Mouse (Mus musculus): ENCODE data around the gene Syvn1. TPM values are rescaled to one million over a fixed set of nuclear protein-coding genes. Genes with fewer than 3 reads are reported as not detected.
A peak's percentile ranks its signal among the peaks of the same experiment; 100 is the strongest.

The Syvn1 gene
- polyA plus RNA-seq, 1 experiment from 2014 or later, result 25.0 TPM

DNA sequence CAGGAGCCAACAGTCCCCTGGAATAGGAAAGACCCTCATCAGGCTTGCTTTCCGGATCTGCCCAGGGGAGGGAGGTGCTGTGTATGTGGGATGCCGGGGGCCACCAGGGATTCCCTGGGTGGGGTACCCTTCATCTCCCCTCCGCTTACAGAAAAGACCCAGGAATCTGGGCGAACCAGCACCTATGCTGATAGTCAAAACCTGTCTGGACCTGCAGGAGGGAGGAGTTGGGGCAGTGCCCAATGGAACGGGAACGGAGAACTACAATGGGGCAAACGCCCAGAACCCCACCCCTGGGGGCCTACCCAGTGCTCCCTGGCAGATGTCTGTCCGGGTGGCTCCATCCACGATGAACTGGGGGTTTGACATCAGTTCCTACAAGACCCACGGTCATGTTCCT, 32.7 kb upstream of the Syvn1 start:
- H3K27ac ChIP-seq, result no peak overlapping the region; the same call in 1 of the 2 replicates
- H3K4me1 ChIP-seq (replicated peaks; ENCODE audit: insufficient read depth, low read length), result peaks cover 14% of the 10 kb centered on the region; the same call in 1 of the 2 replicates
- no peaks in the 10 kb centered on the region for H3K27me3 ChIP-seq (ENCODE audit: insufficient read depth, low read length)
- DNase-seq (ENCODE audit: low spot score) (no peak), ATAC-seq (replicated peaks; ENCODE audit: low FRiP score, low read depth) (no peak)
- 88% methylated on average over 10 of the region's 10 CpGs for WGBS
- H3K36me3 ChIP-seq (ENCODE audit: insufficient read depth, low read length), result no peaks in the 10 kb centered on the region
- no peak overlapping the region for H3K9ac ChIP-seq (ENCODE audit: low read depth, low read length)
- H3K4me3 ChIP-seq (replicated peaks; ENCODE audit: low read depth, low read length), result no peak overlapping the region
- H3K9me3 ChIP-seq (replicated peaks; ENCODE audit: low read length), result no peaks in the 10 kb centered on the region
- peak overlapping the region; percentile 80; the same call in 1 of the 2 replicates for H3K4me2 ChIP-seq (ENCODE audit: low read length)
- TF ChIP-seq CTCF (IDR thresholded peaks at IDR 0.05; ENCODE audit: low read depth), result no peak

GRCm38 (mm10) chr19:6014991-6015510, 31.3 kb upstream of the Syvn1 start:
- no peak for TF ChIP-seq CTCF (IDR thresholded peaks at IDR 0.05; ENCODE audit: low read depth)

GRCm38 (mm10) chr19:6015511-6016315, 30.7 kb upstream of the Syvn1 start, which contains the start of gene Capn1:
Capn1 (minus strand) TSS chr19:6015897.
- no peaks in the 10 kb centered on the region for H3K9me3 ChIP-seq (replicated peaks; ENCODE audit: low read length)
- ATAC-seq (replicated peaks; ENCODE audit: low FRiP score, low read depth), result peak; percentile 73
- 4% methylated on average over 40 of the region's 40 CpGs for WGBS

More at GRCm38 (mm10) chr19:6014991-6015510, 31.3 kb upstream of the Syvn1 start:
- Histone ChIP-seq H3K36me3 (ENCODE audit: insufficient read depth, low read length) (no peaks in the 10 kb centered on the region), H3K27ac (peak overlapping the region; percentile 72), H3K9me3 (replicated peaks; ENCODE audit: low read length) (no peaks in the 10 kb centered on the region), H3K27me3 (ENCODE audit: insufficient read depth, low read length) (no peaks in the 10 kb centered on the region), H3K4me1 (replicated peaks; ENCODE audit: insufficient read depth, low read length) (peaks cover 14% of the 10 kb centered on the region; the same call in 1 of the 2 replicates), H3K9ac (ENCODE audit: low read depth, low read length) (peak overlapping the region; percentile 67), H3K4me3 (replicated peaks; ENCODE audit: low read depth, low read length) (peak overlapping the region; percentile 39), H3K4me2 (ENCODE audit: low read length) (peak overlapping the region; percentile 80)
- peak; percentile 58 for DNase-seq (ENCODE audit: low spot score)
- peak; percentile 73 for ATAC-seq (replicated peaks; ENCODE audit: low FRiP score, low read depth)
- 1% methylated on average over 15 of the region's 18 CpGs for WGBS

DNA sequence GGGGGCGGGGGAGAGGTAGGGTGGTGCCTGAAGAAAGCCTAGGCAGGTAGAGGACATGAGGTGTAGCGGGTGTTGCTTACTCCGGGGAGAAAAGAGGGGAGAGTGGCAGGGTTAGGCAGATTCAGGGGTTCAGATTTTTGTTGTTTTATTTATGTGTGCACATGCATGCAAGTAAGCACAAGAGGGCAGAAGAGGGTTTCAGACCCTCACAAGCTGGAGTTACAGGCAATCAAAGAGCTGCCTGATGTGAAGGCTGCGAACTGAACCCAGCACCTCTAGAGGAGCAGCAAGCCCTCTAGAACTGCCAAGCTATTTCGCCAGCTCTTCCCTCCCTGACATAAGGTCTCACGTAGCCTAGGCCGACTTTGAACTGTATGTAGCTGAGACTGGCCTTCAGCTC, 29.8 kb upstream of the Syvn1 start:
- TF ChIP-seq CTCF (IDR thresholded peaks at IDR 0.05; ENCODE audit: low read depth), result peak; percentile 52
- no peak overlapping the region for H3K27ac ChIP-seq
- H3K27me3 ChIP-seq (ENCODE audit: insufficient read depth, low read length), result no peaks in the 10 kb centered on the region
- DNase-seq (ENCODE audit: low spot score) (peak; percentile 60), ATAC-seq (replicated peaks; ENCODE audit: low FRiP score, low read depth) (no peak)
- no peaks in the 10 kb centered on the region for H3K9me3 ChIP-seq (replicated peaks; ENCODE audit: low read length)
- no peak overlapping the region for H3K9ac ChIP-seq (ENCODE audit: low read depth, low read length)
- H3K4me2 ChIP-seq (ENCODE audit: low read length), result no peak overlapping the region
- peaks cover 14% of the 10 kb centered on the region; the same call in 1 of the 2 replicates for H3K4me1 ChIP-seq (replicated peaks; ENCODE audit: insufficient read depth, low read length)
- 53% methylated on average over 7 of the region's 7 CpGs for WGBS
- no peak overlapping the region for H3K4me3 ChIP-seq (replicated peaks; ENCODE audit: low read depth, low read length)
- H3K36me3 ChIP-seq (ENCODE audit: insufficient read depth, low read length), result no peaks in the 10 kb centered on the region

More at GRCm38 (mm10) chr19:6015511-6016315, 30.7 kb upstream of the Syvn1 start, which contains the start of gene Capn1:
- no peaks in the 10 kb centered on the region for H3K27me3 ChIP-seq (ENCODE audit: insufficient read depth, low read length)
- DNase-seq (ENCODE audit: low spot score), result peak; percentile 83
- peak within 1 kb of the TSS; percentile 80 for H3K4me2 ChIP-seq (ENCODE audit: low read length)
- peaks cover 14% of the 10 kb centered on the region; the same call in 1 of the 2 replicates for H3K4me1 ChIP-seq (replicated peaks; ENCODE audit: insufficient read depth, low read length)
- H3K4me3 ChIP-seq (replicated peaks; ENCODE audit: low read depth, low read length), result peak within 1 kb of the TSS; percentile 39
- no peaks in the 10 kb centered on the region for H3K36me3 ChIP-seq (ENCODE audit: insufficient read depth, low read length)
- peak within 1 kb of the TSS; percentile 67 for H3K9ac ChIP-seq (ENCODE audit: low read depth, low read length)
- TF ChIP-seq CTCF (IDR thresholded peaks at IDR 0.05; ENCODE audit: low read depth), result peak; percentile 41
- H3K27ac ChIP-seq, result peak within 1 kb of the TSS; percentile 72

DNA sequence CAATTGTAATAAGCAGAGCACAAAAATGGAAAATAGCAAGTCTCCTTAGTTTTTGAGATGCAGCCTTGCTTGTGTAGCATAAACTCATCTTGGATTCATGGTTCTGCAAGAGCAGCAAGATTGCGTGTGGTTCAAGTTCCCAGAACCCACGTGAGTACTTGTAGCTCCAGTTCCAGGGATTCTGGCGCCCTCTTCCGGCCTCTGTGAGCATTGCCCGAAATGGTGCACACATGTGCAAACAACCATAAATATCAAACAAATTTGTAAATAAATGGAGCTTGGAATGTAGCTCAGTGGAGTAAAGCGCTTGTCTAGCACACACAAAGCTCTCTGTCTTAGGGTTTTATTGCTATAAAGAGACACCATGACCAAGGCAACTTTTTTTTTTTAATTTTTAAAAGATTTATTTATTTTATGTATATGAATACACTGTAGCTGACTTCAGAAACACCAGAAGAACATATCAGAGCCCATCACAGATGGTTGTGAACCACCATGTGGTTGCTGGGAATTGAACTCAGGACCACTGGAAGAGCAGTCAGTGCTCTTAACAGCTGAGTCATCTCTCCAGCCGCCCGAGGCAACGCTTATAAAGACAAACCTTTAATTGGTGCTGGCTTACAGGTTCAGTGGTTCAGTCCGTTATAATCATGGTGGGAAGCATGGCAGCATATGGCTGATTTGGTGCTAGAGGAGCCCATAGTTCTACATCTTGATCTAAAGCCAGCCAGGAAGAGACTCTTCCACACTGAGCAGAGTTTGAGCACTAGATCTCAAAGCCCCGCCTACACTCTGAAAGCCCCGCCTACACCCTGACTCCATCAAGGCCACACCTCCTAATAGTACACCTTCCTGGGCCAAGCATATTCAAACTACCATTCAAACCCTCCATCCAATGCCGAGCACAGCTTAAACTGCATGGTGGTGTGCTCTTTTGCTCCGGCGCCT, 28.0 kb upstream of the Syvn1 start:
- H3K9ac ChIP-seq (ENCODE audit: low read depth, low read length), result no peak overlapping the region
- peak; percentile 91 for DNase-seq (ENCODE audit: low spot score)
- no peaks in the 10 kb centered on the region for H3K36me3 ChIP-seq (ENCODE audit: insufficient read depth, low read length)
- 26% methylated on average over 15 of the region's 15 CpGs for WGBS
- TF ChIP-seq CTCF (IDR thresholded peaks at IDR 0.05; ENCODE audit: low read depth), result peak; percentile 96
- no peak overlapping the region for H3K27ac ChIP-seq
- H3K27me3 ChIP-seq (ENCODE audit: insufficient read depth, low read length), result no peaks in the 10 kb centered on the region
- no peak for ATAC-seq (replicated peaks; ENCODE audit: low FRiP score, low read depth)
- no peaks in the 10 kb centered on the region for H3K9me3 ChIP-seq (replicated peaks; ENCODE audit: low read length)
- peaks cover 13% of the 10 kb centered on the region; the same call in 1 of the 2 replicates for H3K4me1 ChIP-seq (replicated peaks; ENCODE audit: insufficient read depth, low read length)
- H3K4me3 ChIP-seq (replicated peaks; ENCODE audit: low read depth, low read length), result no peak overlapping the region
- no peak overlapping the region for H3K4me2 ChIP-seq (ENCODE audit: low read length)
